Mouse (Mus musculus) erythroblast, adult 5-6 weeks (primary cell): ENCODE measurements around the gene Eva1a. TPM values are rescaled to one million over a fixed set of nuclear protein-coding genes. Genes with fewer than 3 reads are reported as not detected.

Source experiments
- ATAC-seq: replicated peaks from 2 replicates; pipeline ENCODE4 v1.8.0; 2016; ENCODE audit warnings: moderate number of reproducible peaks, mild to moderate bottlenecking, moderate TSS enrichment, inconsistent platforms; ENCODE audit not compliant: poor library complexity, low FRiP score, severe bottlenecking
- total RNA-seq, 2 experiments: library from RNA; stranded (forward) in 1 of 2; stranded (reverse) in 1 of 2; fragments of 150-400 nt in 1 of 2; fragments of 200-764, 138-1000 nt in 1 of 2; gene quantifications; 2 replicates each; pipeline versions ENCODE4 v1.2.3 to v1.2.4; 2015 to 2017; ENCODE audit warnings: low replicate concordance in 2 of 2

Eva1a gene
- total RNA-seq, 2 experiments from 2014 or later: not detected

GRCm38 (mm10) chr6:82059896-82060295, 19.1 kb downstream of the Eva1a start:
- no peak for ATAC-seq

- ATAC-seq: no peak
Observed at GRCm38 (mm10) chr6:82065230-82065629, 24.4 kb downstream of the Eva1a start.

GRCm38 (mm10) chr6:82066515-82067081, 25.8 kb downstream of the Eva1a start:
- no peak for ATAC-seq

GRCm38 (mm10) chr6:82070459-82070858, 29.6 kb downstream of the Eva1a start:
- ATAC-seq: no peak

GRCm38 (mm10) chr6:82073011-82073410, 32.2 kb downstream of the Eva1a start:
- ATAC-seq: no peak

- ATAC-seq: no peak
Observed at GRCm38 (mm10) chr6:82073567-82073966, 32.7 kb downstream of the Eva1a start.

GRCm38 (mm10) chr6:82076364-82076763, 35.5 kb downstream of the Eva1a start:
- ATAC-seq: no peak

GRCm38 (mm10) chr6:82078875-82079274, 38.0 kb downstream of the Eva1a start:
- no peak for ATAC-seq

GRCm38 (mm10) chr6:82083655-82084054, 42.8 kb downstream of the Eva1a start:
- ATAC-seq: no peak

GRCm38 (mm10) chr6:82084235-82084634, 43.4 kb downstream of the Eva1a start:
- ATAC-seq: no peak

GRCm38 (mm10) chr6:82085313-82085908, 44.6 kb downstream of the Eva1a start:
- no peak for ATAC-seq

GRCm38 (mm10) chr6:82088133-82088532, 47.3 kb downstream of the Eva1a start:
- ATAC-seq: no peak

- no peak for ATAC-seq
Observed at GRCm38 (mm10) chr6:82091773-82092172, 50.9 kb downstream of the Eva1a start.

- no peak for ATAC-seq
Observed at GRCm38 (mm10) chr6:82097705-82098104, 56.9 kb downstream of the Eva1a start.

GRCm38 (mm10) chr6:82098456-82098855, 57.6 kb downstream of the Eva1a start:
- no peak for ATAC-seq

GRCm38 (mm10) chr6:82110473-82110872, 69.6 kb downstream of the Eva1a start:
- no peak for ATAC-seq

- no peak for ATAC-seq
Observed at GRCm38 (mm10) chr6:82111111-82111510, 70.3 kb downstream of the Eva1a start.

GRCm38 (mm10) chr6:82111540-82111939, 70.7 kb downstream of the Eva1a start:
- no peak for ATAC-seq

- no peak for ATAC-seq
Observed at GRCm38 (mm10) chr6:82112127-82113090, 71.6 kb downstream of the Eva1a start.

GRCm38 (mm10) chr6:82115335-82115965, 74.6 kb downstream of the Eva1a start:
- no peak for ATAC-seq
